Mouse (Mus musculus) erythroblast, embryonic 14.5 days (primary cell): ENCODE data around the gene Mcur1.

ENCODE experiments used
- GATA1 ChIP-seq: IDR thresholded peaks from 2 replicates; pipeline ENCODE4 v1.6.1; 2012; ENCODE audit warnings: low read length, inconsistent platforms, mixed read lengths
- TAL1 ChIP-seq: IDR thresholded peaks from 3 replicates; pipeline ENCODE4 v1.6.1; 2012; ENCODE audit warnings: low read length, inconsistent platforms, mixed read lengths

DNA sequence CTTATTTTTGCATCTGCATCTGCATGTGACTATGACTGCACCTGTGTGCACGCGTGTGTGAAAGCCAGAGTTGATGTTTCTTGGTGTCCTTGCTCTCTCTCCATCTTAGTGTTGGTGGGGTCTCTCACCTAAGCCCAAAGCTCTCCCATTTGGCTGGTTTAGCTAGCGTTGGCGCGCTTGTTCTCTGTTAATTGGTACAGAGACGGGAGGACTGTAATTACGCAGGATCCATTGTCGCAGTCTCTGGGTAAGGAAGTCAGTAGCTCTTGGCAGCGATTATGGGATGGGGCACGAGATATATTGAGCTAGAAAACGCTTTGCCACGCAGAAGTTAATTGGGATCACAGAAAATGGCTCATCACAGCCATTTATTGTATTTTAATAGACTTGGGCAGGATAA is 17.8 kb upstream of the Mcur1 start:
- no peak for TF ChIP-seq GATA1
- no peak for TF ChIP-seq TAL1
